Mouse (Mus musculus) heart, postnatal 4 days (tissue): ENCODE measurements around the gene Arhgef3. TPM values are rescaled to one million over a fixed set of nuclear protein-coding genes. Genes with fewer than 3 reads are reported as not detected.

Experiments used
- DNase-seq: peaks from one replicate; pipeline ENCODE4 v3.0.0; 2021
- microRNA-seq, 2 experiments: library from miRNA; unstranded; fragments of <30 nt; microRNA quantifications; one replicate each; pipeline ENCODE4 v1.2.0; 2021 to 2022
- total RNA-seq, 2 experiments: library from RNA; stranded (reverse); gene quantifications; 2 replicates each; pipeline ENCODE4 v1.2.3; 2021

Gene Arhgef3
- total RNA-seq, 2 experiments from 2014 or later = 30.5 to 31.9 TPM

DNA sequence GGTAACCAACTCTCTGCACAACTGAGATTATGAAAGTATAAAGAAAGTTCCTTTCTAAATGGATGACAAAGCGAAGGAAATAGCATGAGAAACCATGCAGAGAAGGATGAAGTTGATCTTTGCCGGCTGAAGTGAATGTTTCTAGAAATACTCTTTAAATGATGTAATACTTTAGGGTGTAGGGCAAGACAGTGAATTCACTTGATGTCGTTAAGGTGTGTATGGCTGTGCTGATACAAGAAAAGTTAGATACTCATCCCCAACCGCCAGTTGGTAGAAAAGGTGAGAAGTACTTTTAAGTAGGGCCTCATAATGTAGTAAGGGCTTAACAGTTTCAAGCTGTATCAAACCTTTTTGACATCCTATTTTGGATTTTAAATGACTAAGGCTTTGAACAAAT is 315.6 kb downstream of the Arhgef3 start:
- no peak for DNase-seq

DNA sequence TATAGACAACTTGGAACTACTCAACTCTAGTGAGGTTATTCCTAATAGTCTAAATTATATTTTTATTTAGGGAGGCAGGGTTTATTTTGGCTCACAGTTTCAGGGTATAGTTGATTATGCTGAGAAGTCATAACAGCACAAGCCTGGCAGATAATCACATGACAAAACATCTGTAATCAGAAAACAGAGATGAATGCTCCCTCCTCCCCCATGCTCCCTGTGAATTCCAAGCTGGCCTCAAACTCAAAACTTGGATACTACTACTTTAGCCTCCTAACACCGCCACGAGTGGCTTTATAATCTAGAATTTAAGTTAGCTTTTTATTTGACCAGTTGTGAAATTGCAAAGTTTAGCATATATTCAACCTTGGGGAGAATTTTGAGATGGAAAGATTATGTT is 317.4 kb downstream of the Arhgef3 start:
- no peak for DNase-seq

DNA sequence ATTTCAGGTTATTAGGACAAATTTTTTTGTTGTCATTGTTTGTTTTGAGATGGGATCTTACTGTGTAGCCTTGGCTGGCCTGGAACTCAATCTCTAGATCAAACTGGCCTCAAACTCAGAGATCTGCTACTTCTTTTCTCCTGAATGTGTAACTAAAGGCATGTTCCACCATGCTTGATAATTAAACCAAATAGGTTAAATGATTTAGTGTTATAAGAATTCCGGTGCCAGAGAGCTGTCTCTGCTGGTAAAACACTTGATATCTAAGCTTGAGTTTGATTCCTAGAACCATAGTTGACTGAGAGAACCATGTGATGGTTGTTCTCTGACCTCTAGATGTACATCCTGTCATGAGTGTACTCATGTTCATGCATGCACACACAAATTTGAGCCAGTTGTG is 321.4 kb downstream of the Arhgef3 start:
- no peak for DNase-seq

DNA sequence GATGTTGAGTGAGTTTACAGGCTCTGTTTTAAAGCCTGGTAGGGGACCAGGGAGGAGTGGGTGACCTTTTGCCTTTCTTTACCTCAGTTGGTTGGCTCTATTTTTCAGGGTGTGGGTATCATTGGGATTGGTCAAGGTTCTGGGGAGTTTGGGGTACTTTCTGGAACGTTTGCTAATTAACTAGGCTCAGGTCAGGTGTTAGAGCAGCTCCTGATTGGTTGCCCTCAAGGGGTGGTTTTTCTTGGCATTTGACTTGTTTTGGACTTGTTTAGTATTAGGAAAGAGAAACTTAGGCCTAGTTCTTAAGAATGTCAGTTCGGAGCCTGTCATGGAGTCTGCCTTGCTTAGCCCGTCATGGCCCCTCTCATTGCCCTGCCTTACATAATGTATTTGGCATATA is 322.1 kb downstream of the Arhgef3 start:
- no peak for DNase-seq

DNA sequence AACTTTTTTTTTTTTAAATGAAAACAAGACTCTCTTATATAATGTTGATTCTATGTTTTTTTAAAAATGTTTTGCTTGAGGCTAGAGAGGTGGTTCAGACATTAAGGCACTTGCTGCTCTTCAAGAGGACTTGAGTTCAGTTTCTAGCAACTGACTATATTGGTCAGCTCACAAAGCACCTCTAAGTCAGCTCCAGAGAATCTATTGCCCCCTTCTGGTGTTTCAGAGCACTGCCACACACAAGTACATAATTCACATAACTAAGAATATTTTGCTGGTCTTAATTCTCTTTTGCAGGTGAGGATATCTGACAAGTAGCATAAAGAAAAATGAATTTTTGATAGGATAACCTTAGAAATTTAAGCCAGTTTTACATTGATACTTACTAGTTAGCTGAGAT is 326.2 kb downstream of the Arhgef3 start:
- DNase-seq = no peak

DNA sequence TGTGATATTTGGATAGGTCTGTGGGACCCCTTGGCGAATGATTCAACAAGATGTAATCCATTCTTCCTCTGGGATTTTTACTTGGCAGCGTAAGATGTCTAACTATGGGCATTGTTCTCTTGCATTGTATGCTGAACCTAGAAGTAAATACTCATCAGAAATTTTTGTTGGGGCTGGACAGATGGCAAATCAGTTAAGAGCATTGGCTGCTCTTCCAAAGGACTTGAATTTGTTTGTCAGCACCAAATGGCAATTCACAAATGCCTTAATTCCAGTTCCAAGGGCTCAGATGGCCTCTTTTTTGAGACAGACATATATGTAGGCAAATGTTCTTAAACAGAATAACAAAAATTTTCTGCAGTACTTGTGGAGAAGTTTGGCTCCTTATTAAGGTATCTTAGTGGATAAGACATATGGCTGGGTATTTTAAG is 330.2 kb downstream of the Arhgef3 start:
- no peak for DNase-seq

DNA sequence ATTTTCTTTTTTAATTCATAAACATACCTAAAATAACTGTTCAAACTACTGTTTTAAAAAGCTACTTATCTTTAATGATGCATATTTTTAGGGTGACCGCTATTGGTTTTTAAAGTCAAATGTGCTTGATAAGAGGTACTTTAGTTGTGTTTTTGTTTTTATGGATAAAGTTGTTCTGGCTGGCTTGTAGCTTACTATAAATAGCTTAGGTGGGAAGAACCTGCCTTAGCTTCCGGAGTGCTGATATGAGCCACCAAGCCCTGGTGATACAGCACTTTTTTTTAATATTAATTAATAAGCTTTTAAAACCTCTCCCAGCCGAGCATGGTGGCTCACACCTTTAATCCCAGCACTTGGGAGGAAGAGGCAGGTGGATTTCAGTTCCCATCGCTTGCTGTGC is 332.3 kb downstream of the Arhgef3 start:
- no peak for DNase-seq

Small RNA genes within 50 kb of the gene (microRNA-seq; reads per million reads assigned to microRNA genes)
- 0 reads per million in 2 experiments for gene Gm23633

Other genes with a start within 250 kb of the Arhgef3 start
- 10 to 100 TPM; 11.5 to 12.4 TPM for gene Asb14, start 220.3 kb upstream of the Arhgef3 start, total RNA-seq
- 10 to 100 TPM; 26.9 to 28.9 TPM for gene Appl1, start 143.7 kb upstream of the Arhgef3 start, total RNA-seq
- under 1 TPM in 1 of 2 experiments, not detected in 1; 0.23 TPM for gene Hesx1, start 120.5 kb upstream of the Arhgef3 start, total RNA-seq
- 1 to 10 TPM; 4.9 to 5.4 TPM for gene Il17rd, start 76.0 kb upstream of the Arhgef3 start, total RNA-seq